Mouse (Mus musculus) small intestine, adult 2 months (tissue): ENCODE measurements around the gene Abca4. TPM values are rescaled to one million over a fixed set of nuclear protein-coding genes. Genes with fewer than 3 reads are reported as not detected.

ENCODE experiments used
- H3K27ac ChIP-seq: fragments of 200-500 bp; 2 replicates; pipeline ENCODE4 v1.5.1; 2012; ENCODE audit warnings: low read depth, low read length, control low read depth, inconsistent platforms; ENCODE audit not compliant: insufficient read depth
- H3K27me3 ChIP-seq: fragments of 200-500 bp; 2 replicates; pipeline ENCODE4 v1.6.1; 2012; ENCODE audit warnings: mild to moderate bottlenecking, moderate library complexity, low read length, inconsistent platforms; ENCODE audit not compliant: control insufficient read depth, insufficient read depth
- H3K36me3 ChIP-seq: fragments of 200-500 bp; 2 replicates; pipeline ENCODE4 v1.6.1; 2012; ENCODE audit warnings: mild to moderate bottlenecking, low read length, control low read depth, inconsistent platforms; ENCODE audit not compliant: control insufficient read depth, insufficient read depth
- H3K4me1 ChIP-seq: fragments of 200-500 bp; 2 replicates; pipeline ENCODE4 v1.6.1; 2012; ENCODE audit warnings: low read length, inconsistent platforms, mixed read lengths; ENCODE audit not compliant: control insufficient read depth, insufficient read depth, insufficient read length
- H3K4me3 ChIP-seq: fragments of 200-500 bp; 2 replicates; pipeline ENCODE4 v1.5.1; 2012; ENCODE audit warnings: low read depth, mild to moderate bottlenecking, control low read depth, inconsistent platforms, low read length, moderate library complexity
- CTCF ChIP-seq: fragments of 200-500 bp; IDR thresholded peaks from 2 replicates; pipeline ENCODE4 v1.5.1; 2012; ENCODE audit warnings: low read depth, mild to moderate bottlenecking, control low read depth, inconsistent platforms, low read length, moderate library complexity, mixed read lengths; ENCODE audit not compliant: insufficient replicate concordance, insufficient read length; ENCODE audit errors: extremely low read depth
- POLR2A ChIP-seq: fragments of 200-500 bp; IDR thresholded peaks from 2 replicates; pipeline ENCODE4 v1.6.1; 2012; ENCODE audit warnings: low read depth, mild to moderate bottlenecking, control low read depth, inconsistent platforms, low read length, moderate library complexity
- WGBS: fragments of 180-500 bp; shearing (Covaris S2); methylation state at CpG from one replicate; pipeline ENCODE4 v1.1.7; 2018; 5-methylcytosine and 5-hydroxymethylcytosine counted together
- polyA plus RNA-seq: library from polyadenylated mRNA; depleted of rRNA; stranded (reverse); fragments of >200 nt; gene quantifications from 2 replicates; pipeline ENCODE4 v1.2.3, GENCODE M21; 2012

The Abca4 gene
- polyA plus RNA-seq, 1 experiment = 0.05 TPM

DNA sequence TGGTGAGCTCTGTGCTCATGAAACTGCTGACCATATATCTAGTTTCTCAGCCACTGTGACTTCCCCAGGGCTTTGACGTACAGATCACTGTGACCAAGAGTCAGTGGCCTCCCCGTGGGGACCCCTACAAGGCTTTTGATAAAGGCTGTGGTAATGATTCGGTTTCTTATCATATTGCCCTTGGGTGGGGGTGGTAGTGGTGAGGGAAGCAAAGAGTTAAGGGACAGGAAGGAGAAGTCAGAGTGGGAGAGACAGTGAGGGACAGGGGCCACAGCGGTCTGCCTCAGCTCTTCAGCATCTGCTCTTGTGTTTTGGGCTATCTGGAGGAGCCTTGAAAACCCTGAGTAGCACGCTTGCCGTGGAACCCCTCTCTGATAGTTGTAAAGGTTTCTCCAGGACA, 46.1 kb downstream of the Abca4 start:
- 72% methylated on average over 6 of the region's 6 CpGs for WGBS
- no peaks in the 10 kb centered on the region for H3K27me3 ChIP-seq
- no peak for TF ChIP-seq POLR2A
- no peak for TF ChIP-seq CTCF

DNA sequence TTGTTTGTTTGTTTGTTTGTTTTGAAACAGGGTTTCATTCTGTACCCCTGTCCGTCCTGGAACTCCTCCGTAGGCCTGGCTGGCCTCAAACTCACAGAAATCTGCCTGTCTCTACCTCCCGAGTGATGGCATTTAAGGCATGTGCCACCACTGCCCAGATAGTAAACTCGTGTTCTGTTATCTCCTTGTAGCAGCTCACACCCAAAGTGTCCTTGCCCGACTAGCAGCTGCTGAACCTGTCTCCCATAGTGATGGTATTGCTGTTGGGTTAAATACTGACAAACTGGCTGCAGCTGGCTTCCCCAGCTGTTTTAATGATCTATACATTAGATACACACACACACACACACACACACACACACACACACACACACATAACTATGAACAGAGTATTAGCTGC, 55.5 kb downstream of the Abca4 start:
- Histone ChIP-seq H3K27me3 (no peaks in the 10 kb centered on the region; the same call in 1 of the 2 replicates), H3K4me3 (no peak overlapping the region), H3K4me1 (no peaks in the 10 kb centered on the region), H3K36me3 (no peaks in the 10 kb centered on the region), H3K27ac (no peak overlapping the region)
- TF ChIP-seq POLR2A = no peak
- TF ChIP-seq CTCF = no peak
- WGBS = 38% methylated on average over 5 of the region's 5 CpGs

More for the DNA sequence above, 46.1 kb downstream of the Abca4 start:
- Histone ChIP-seq H3K4me1 (no peaks in the 10 kb centered on the region), H3K4me3 (no peak overlapping the region), H3K27ac (no peak overlapping the region), H3K36me3 (no peaks in the 10 kb centered on the region)

DNA sequence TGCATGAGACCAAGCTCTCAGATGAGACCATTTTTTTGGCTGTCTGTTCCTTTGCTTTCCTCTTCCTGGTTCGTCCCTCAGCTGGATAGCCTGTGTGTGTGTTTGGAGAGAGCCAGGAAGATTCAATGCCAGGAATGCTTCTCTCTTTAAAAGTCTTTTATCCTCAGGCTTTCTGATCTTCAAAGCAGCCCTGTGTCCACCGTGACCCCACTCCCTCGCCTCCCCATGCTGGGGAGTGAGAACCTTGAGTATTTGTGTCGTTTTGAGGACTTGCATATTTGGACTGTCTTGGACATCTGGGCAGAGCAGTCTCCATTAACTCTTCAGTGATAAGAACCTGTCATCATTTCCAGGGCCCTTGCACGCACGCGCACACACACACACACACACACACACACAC, 57.8 kb downstream of the Abca4 start:
- no peaks in the 10 kb centered on the region; the same call in 1 of the 2 replicates for H3K27me3 ChIP-seq
- H3K27ac ChIP-seq = no peak overlapping the region
- no peak overlapping the region for H3K4me3 ChIP-seq
- H3K4me1 ChIP-seq = no peaks in the 10 kb centered on the region
- WGBS = 70% methylated on average over 7 of the region's 7 CpGs
- H3K36me3 ChIP-seq = no peaks in the 10 kb centered on the region
- TF ChIP-seq POLR2A (no peak), CTCF (no peak)

DNA sequence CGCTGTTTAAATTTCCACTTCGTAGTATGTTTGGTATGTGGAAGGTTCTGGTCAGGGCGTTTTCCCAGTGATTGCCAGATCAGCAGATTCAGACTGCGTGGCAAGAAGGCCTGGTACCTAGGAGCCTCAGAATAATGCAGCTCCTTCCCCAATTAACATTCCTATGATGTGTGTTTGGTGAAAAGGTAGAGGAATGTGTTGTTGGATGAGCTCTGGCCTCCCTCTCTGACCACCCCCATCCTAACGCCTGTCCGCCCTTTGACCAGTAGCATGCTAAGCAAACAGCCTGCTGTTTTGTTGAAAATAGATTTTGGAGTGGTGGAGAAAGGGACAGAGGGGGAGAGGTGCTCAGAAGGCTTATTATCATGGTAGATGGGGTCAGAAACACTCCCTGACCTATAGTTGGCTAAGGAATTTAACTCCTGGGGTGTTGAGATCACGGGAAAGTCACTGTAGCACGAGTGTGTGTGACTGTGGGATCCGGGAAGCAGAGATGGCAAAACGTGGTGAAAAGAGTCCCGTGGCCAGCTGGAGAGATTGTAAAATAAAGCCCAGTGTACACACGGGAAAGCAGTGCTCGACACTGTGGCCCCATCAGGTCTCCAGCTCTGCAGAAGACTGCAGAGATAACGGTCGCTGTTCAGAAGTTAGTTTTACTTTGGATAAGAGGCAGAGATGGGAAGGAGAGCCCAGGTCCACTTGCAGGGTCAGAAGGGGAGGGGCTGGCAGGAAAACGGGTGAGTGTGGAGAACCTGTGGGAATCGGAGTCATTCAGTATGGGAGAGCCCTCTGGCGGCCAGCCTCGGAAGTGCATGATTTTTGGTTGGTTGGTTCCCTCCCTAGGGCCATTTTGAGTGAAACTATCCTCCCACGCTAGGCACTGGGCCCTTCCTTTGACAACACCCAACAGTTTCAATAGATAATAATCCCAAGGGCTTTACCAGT, 59.9 kb downstream of the Abca4 start:
- H3K27me3 ChIP-seq = no peaks in the 10 kb centered on the region; the same call in 1 of the 2 replicates
- no peak for TF ChIP-seq POLR2A
- peak; percentile 94 for TF ChIP-seq CTCF
- H3K36me3 ChIP-seq = no peaks in the 10 kb centered on the region
- no peaks in the 10 kb centered on the region for H3K4me1 ChIP-seq
- H3K27ac ChIP-seq = no peak overlapping the region
- H3K4me3 ChIP-seq = peak overlapping the region; percentile 11
- 25% methylated on average over 20 of the region's 20 CpGs for WGBS

DNA sequence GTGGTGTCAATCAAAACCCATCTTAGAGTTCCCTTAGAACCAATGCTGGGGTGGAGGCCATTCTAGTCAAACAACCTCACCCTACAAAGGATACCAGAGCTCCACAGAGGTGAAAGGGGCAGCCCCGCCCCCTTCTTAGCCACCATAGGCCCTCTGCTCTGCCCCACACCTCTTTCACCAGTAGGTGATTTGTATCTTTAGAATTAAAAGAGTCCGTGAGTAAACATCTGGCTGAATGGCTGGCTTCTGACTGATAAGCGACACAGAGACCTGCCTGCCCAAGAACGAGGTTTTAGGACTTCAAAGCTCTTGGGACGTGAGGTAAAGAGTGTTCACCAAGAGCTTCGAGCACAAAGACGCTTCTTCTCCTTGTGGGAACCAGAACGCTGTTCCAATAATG, 62.7 kb downstream of the Abca4 start:
- WGBS = 42% methylated on average over 8 of the region's 8 CpGs
- Histone ChIP-seq H3K4me3 (no peak overlapping the region), H3K4me1 (0 out of 2 replicates have a peak, but pooled peaks cover 3% of the 10 kb centered on the region), H3K36me3 (no peaks in the 10 kb centered on the region), H3K27ac (no peak overlapping the region), H3K27me3 (no peaks in the 10 kb centered on the region; the same call in 1 of the 2 replicates)
- TF ChIP-seq CTCF (no peak), POLR2A (no peak)

DNA sequence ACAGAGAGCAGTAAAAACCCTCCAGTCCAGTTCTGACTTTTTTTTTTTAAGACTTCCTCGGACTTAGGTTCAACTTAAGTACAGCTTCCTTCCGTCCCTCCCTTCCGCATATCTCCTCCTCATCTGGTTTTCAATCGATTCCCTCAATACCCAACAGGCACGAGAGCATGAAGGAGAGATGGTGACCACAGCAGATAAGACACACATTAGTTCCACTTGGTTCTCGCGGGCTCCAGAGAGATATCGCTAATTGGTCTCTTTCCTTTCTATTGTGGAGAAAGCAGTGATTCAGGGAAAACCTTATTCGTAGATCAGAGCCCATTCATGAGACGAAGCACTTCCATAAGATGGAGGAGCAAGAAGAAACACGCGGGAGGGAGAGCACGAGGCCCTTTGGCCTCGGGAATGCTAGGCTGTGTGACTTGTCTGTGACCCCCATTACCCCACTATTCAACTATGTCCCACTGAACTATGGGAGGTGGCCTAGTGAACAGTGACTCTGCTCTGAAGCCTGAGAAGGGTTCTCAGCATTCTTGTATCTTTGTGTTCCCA, 63.5 kb downstream of the Abca4 start:
- H3K4me1 ChIP-seq = 0 out of 2 replicates have a peak, but pooled peaks cover 3% of the 10 kb centered on the region
- TF ChIP-seq CTCF = no peak
- no peak for TF ChIP-seq POLR2A
- no peak overlapping the region for H3K27ac ChIP-seq
- no peaks in the 10 kb centered on the region for H3K36me3 ChIP-seq
- no peaks in the 10 kb centered on the region; the same call in 1 of the 2 replicates for H3K27me3 ChIP-seq
- 68% methylated on average over 14 of the region's 14 CpGs for WGBS
- no peak overlapping the region for H3K4me3 ChIP-seq

DNA sequence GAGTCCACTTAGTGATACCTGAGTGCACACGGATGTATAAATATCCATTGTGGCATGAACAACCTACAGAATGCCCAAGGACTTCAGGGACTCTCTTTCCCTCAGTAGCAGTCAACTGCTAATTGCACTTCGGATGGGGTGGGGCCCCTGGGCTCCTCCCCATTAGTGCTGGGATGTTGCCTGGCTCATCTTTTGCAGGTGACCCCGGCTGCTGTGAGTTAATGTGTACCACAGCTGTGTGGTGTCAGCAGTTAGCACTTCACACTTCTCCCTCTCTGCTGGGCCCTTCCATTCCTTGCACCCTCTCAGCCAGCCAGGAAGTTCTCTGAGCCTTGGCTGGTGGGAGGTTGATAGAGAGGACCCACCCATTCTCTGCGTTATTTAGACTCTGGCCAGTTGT, 65.2 kb downstream of the Abca4 start:
- H3K4me1 ChIP-seq = 0 out of 2 replicates have a peak, but pooled peaks cover 3% of the 10 kb centered on the region
- 40% methylated on average over 4 of the region's 4 CpGs for WGBS
- H3K4me3 ChIP-seq = no peak overlapping the region
- H3K27ac ChIP-seq = no peak overlapping the region
- TF ChIP-seq POLR2A = no peak
- TF ChIP-seq CTCF = no peak
- no peaks in the 10 kb centered on the region for H3K36me3 ChIP-seq
- no peaks in the 10 kb centered on the region for H3K27me3 ChIP-seq
